Mouse (Mus musculus): Measurements from ENCODE around the gene Txn2. TPM values are rescaled to one million over a fixed set of nuclear protein-coding genes. Genes with fewer than 3 reads are reported as not detected.

Txn2 gene
- polyA plus RNA-seq, 1 experiment from 2014 or later: 294 TPM

GRCm38 (mm10) chr15:77914507-77914906 is 14.3 kb downstream of the Txn2 start:
- peaks cover 20% of the 10 kb centered on the region for H3K4me1 ChIP-seq (replicated peaks)
- H3K27me3 ChIP-seq (ENCODE audit: insufficient read depth, poor library complexity, severe bottlenecking): no peaks in the 10 kb centered on the region
- no peaks in the 10 kb centered on the region for H3K9me3 ChIP-seq
- H3K4me3 ChIP-seq: no peak overlapping the region
- no peak overlapping the region for H3K27ac ChIP-seq
- no peak for DNase-seq (ENCODE audit: low spot score)
- 95% methylated on average over 3 of the region's 3 CpGs for WGBS
- H3K36me3 ChIP-seq: peaks cover 54% of the 10 kb centered on the region

- Histone ChIP-seq H3K9me3 (no peaks in the 10 kb centered on the region), H3K4me3 (no peak overlapping the region), H3K4me1 (replicated peaks) (peaks cover 23% of the 10 kb centered on the region), H3K36me3 (peaks cover 40% of the 10 kb centered on the region), H3K27ac (no peak overlapping the region), H3K27me3 (ENCODE audit: insufficient read depth, poor library complexity, severe bottlenecking) (no peaks in the 10 kb centered on the region)
- DNase-seq (ENCODE audit: low spot score): no peak
- 85% methylated on average over 8 of the region's 8 CpGs for WGBS
These were observed 15.8 kb downstream of the Txn2 start for GRCm38 (mm10) chr15:77913054-77913453.

GRCm38 (mm10) chr15:77912585-77912984 is 16.2 kb downstream of the Txn2 start:
- H3K9me3 ChIP-seq: no peaks in the 10 kb centered on the region
- H3K4me1 ChIP-seq (replicated peaks): peaks cover 27% of the 10 kb centered on the region
- no peak for DNase-seq (ENCODE audit: low spot score)
- WGBS: 58% methylated on average over 7 of the region's 7 CpGs
- H3K36me3 ChIP-seq: peaks cover 35% of the 10 kb centered on the region
- no peak overlapping the region for H3K4me3 ChIP-seq
- peak overlapping the region; percentile 66 for H3K27ac ChIP-seq
- H3K27me3 ChIP-seq (ENCODE audit: insufficient read depth, poor library complexity, severe bottlenecking): no peaks in the 10 kb centered on the region

- H3K9me3 ChIP-seq: no peaks in the 10 kb centered on the region
- no peak overlapping the region for H3K4me3 ChIP-seq
- no peak for DNase-seq (ENCODE audit: low spot score)
- peak overlapping the region; percentile 66; the same call in 1 of the 2 replicates for H3K27ac ChIP-seq
- H3K36me3 ChIP-seq: peaks cover 34% of the 10 kb centered on the region
- H3K27me3 ChIP-seq (ENCODE audit: insufficient read depth, poor library complexity, severe bottlenecking): peaks cover under 1% of the 10 kb centered on the region; the same call in 1 of the 2 replicates
- peaks cover 32% of the 10 kb centered on the region for H3K4me1 ChIP-seq (replicated peaks)
- 47% methylated on average over 5 of the region's 5 CpGs for WGBS
These were observed 16.8 kb downstream of the Txn2 start for GRCm38 (mm10) chr15:77912048-77912447.

GRCm38 (mm10) chr15:77911065-77911464 is 17.7 kb downstream of the Txn2 start:
- Histone ChIP-seq H3K4me1 (replicated peaks) (peaks cover 42% of the 10 kb centered on the region), H3K4me3 (no peak overlapping the region), H3K27ac (no peak overlapping the region), H3K9me3 (no peaks in the 10 kb centered on the region), H3K36me3 (peaks cover 24% of the 10 kb centered on the region), H3K27me3 (ENCODE audit: insufficient read depth, poor library complexity, severe bottlenecking) (peaks cover 10% of the 10 kb centered on the region)
- DNase-seq (ENCODE audit: low spot score): no peak
- 22% methylated on average over 2 of the region's 2 CpGs for WGBS

- Histone ChIP-seq H3K4me3 (no peak overlapping the region), H3K4me1 (replicated peaks) (peaks cover 69% of the 10 kb centered on the region), H3K36me3 (no peaks in the 10 kb centered on the region), H3K9me3 (no peaks in the 10 kb centered on the region), H3K27ac (no peak overlapping the region; the same call in 1 of the 2 replicates), H3K27me3 (ENCODE audit: insufficient read depth, poor library complexity, severe bottlenecking) (peaks cover 21% of the 10 kb centered on the region)
- DNase-seq (ENCODE audit: low spot score): no peak
- WGBS: 64% methylated on average over 9 of the region's 9 CpGs
These were observed 20.9 kb downstream of the Txn2 start for GRCm38 (mm10) chr15:77907646-77908518.

- 39% methylated on average over 10 of the region's 10 CpGs for WGBS
- H3K27ac ChIP-seq: peak overlapping the region; percentile 62
- peaks cover 21% of the 10 kb centered on the region for H3K27me3 ChIP-seq (ENCODE audit: insufficient read depth, poor library complexity, severe bottlenecking)
- DNase-seq (ENCODE audit: low spot score): peak; percentile 30
- 0 out of 2 replicates have a peak overlapping the region, but pooled peaks have one; percentile 9 for H3K4me3 ChIP-seq
- H3K36me3 ChIP-seq: no peaks in the 10 kb centered on the region
- peaks cover 56% of the 10 kb centered on the region for H3K4me1 ChIP-seq (replicated peaks)
- no peaks in the 10 kb centered on the region for H3K9me3 ChIP-seq
These were observed 22.3 kb downstream of the Txn2 start for GRCm38 (mm10) chr15:77906545-77906944.

- no peaks in the 10 kb centered on the region for H3K36me3 ChIP-seq
- peak overlapping the region; percentile 62; the same call in 1 of the 2 replicates for H3K27ac ChIP-seq
- no peak overlapping the region for H3K4me3 ChIP-seq
- no peaks in the 10 kb centered on the region for H3K9me3 ChIP-seq
- no peak for DNase-seq (ENCODE audit: low spot score)
- H3K27me3 ChIP-seq (ENCODE audit: insufficient read depth, poor library complexity, severe bottlenecking): peaks cover 21% of the 10 kb centered on the region
- peaks cover 52% of the 10 kb centered on the region for H3K4me1 ChIP-seq (replicated peaks)
- whole genome bisulfite sequencing: 79% methylated on average over 8 of the region's 8 CpGs
These were observed 22.7 kb downstream of the Txn2 start for GRCm38 (mm10) chr15:77906081-77906480.

- H3K9me3 ChIP-seq: no peaks in the 10 kb centered on the region
- peak overlapping the region; percentile 47 for H3K4me3 ChIP-seq
- WGBS: 4% methylated on average over 26 of the region's 26 CpGs
- H3K4me1 ChIP-seq (replicated peaks): peaks cover 50% of the 10 kb centered on the region
- H3K36me3 ChIP-seq: no peaks in the 10 kb centered on the region
- peak; percentile 77 for DNase-seq (ENCODE audit: low spot score)
- peaks cover 21% of the 10 kb centered on the region for H3K27me3 ChIP-seq (ENCODE audit: insufficient read depth, poor library complexity, severe bottlenecking)
- peak overlapping the region; percentile 84 for H3K27ac ChIP-seq
These were observed 23.4 kb downstream of the Txn2 start for GRCm38 (mm10) chr15:77905275-77905970.

GRCm38 (mm10) chr15:77904363-77904892 is 24.4 kb downstream of the Txn2 start:
- Histone ChIP-seq H3K4me3 (no peak overlapping the region), H3K4me1 (replicated peaks) (peaks cover 50% of the 10 kb centered on the region), H3K27me3 (ENCODE audit: insufficient read depth, poor library complexity, severe bottlenecking) (peaks cover 21% of the 10 kb centered on the region), H3K27ac (peak overlapping the region; percentile 35; the same call in 1 of the 2 replicates), H3K9me3 (no peaks in the 10 kb centered on the region), H3K36me3 (no peaks in the 10 kb centered on the region)
- WGBS: 22% methylated on average over 12 of the region's 12 CpGs
- DNase-seq (ENCODE audit: low spot score): no peak

- Histone ChIP-seq H3K27ac (peak overlapping the region; percentile 40; the same call in 1 of the 2 replicates), H3K9me3 (no peaks in the 10 kb centered on the region), H3K4me1 (replicated peaks) (peaks cover 47% of the 10 kb centered on the region), H3K36me3 (no peaks in the 10 kb centered on the region), H3K27me3 (ENCODE audit: insufficient read depth, poor library complexity, severe bottlenecking) (peaks cover 21% of the 10 kb centered on the region), H3K4me3 (no peak overlapping the region)
- no peak for DNase-seq (ENCODE audit: low spot score)
- 58% methylated on average over 5 of the region's 5 CpGs for WGBS
These were observed 25.6 kb downstream of the Txn2 start for GRCm38 (mm10) chr15:77903176-77903575.

- H3K4me3 ChIP-seq: no peak overlapping the region
- DNase-seq (ENCODE audit: low spot score): no peak
- WGBS: 88% methylated on average over 13 of the region's 14 CpGs
- H3K9me3 ChIP-seq: no peaks in the 10 kb centered on the region
- H3K27me3 ChIP-seq (ENCODE audit: insufficient read depth, poor library complexity, severe bottlenecking): no peaks in the 10 kb centered on the region
- no peaks in the 10 kb centered on the region for H3K36me3 ChIP-seq
- H3K27ac ChIP-seq: no peak overlapping the region
- H3K4me1 ChIP-seq (replicated peaks): peaks cover 11% of the 10 kb centered on the region
These were observed 33.9 kb downstream of the Txn2 start for GRCm38 (mm10) chr15:77894926-77895325.
